Mouse (Mus musculus) thymus, adult 2 months (tissue): ENCODE measurements around the gene Scd1.

Experiments
- CTCF ChIP-seq: fragments of 200-500 bp; IDR thresholded peaks from 2 replicates; pipeline ENCODE4 v1.5.1; 2012; ENCODE audit warnings: mild to moderate bottlenecking, control low read depth, low read length, moderate library complexity, borderline replicate concordance; ENCODE audit not compliant: control insufficient read depth, poor library complexity, insufficient read depth; ENCODE audit errors: extremely low read depth
- POLR2A ChIP-seq: fragments of 200-500 bp; IDR thresholded peaks from 2 replicates; pipeline ENCODE4 v1.6.1; 2012; ENCODE audit warnings: mild to moderate bottlenecking, low read length, control low read depth, moderate library complexity; ENCODE audit not compliant: control insufficient read depth, poor library complexity, insufficient read depth; ENCODE audit errors: extremely low read depth

DNA sequence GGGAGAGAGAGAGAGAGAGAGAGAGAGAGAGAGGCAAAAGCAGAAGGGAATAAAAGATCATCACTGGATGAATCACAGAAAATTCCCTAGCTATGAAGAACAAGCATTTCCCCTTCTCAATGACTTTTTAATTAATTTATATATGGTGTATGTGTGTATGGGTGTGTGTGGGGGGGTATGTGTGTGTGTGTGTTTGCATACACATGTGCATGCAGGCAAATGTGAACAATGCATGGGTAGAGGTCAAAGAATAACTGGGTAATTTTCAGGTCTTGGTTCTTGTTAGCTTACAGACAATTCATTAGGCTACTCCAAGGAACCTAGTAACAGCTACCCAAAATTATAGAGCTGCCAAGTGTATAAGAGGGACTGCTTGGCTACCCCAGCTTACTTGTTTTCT lies 28.6 kb downstream of the Scd1 start:
- TF ChIP-seq POLR2A = no peak
- TF ChIP-seq CTCF = no peak
